Mouse (Mus musculus) olfactory bulb, adult 2 months (tissue): ENCODE measurements around the gene Polr1d. TPM values are rescaled to one million over a fixed set of nuclear protein-coding genes. Genes with fewer than 3 reads are reported as not detected.

Experiments
- H3K27ac ChIP-seq: fragments of 200-500 bp; 2 replicates; pipeline ENCODE4 v1.5.1; 2012; ENCODE audit warnings: low read depth, low read length; ENCODE audit not compliant: insufficient read depth
- H3K4me1 ChIP-seq: fragments of 200-500 bp; 2 replicates; pipeline ENCODE4 v1.6.1; 2012; ENCODE audit warnings: low read length; ENCODE audit not compliant: control insufficient read depth, insufficient read depth
- H3K4me3 ChIP-seq: fragments of 200-500 bp; 2 replicates; pipeline ENCODE4 v1.5.1; 2012; ENCODE audit warnings: mild to moderate bottlenecking, low read depth, low read length, moderate library complexity; ENCODE audit not compliant: insufficient read depth
- CTCF ChIP-seq: fragments of 200-500 bp; IDR thresholded peaks from 2 replicates; pipeline ENCODE4 v1.5.1; 2012; ENCODE audit warnings: low read depth, mild to moderate bottlenecking, low read length, moderate library complexity; ENCODE audit not compliant: insufficient read depth
- POLR2A ChIP-seq: fragments of 200-500 bp; IDR thresholded peaks from 2 replicates; pipeline ENCODE4 v1.6.1; 2012; ENCODE audit warnings: mild to moderate bottlenecking, low read depth, low read length, moderate library complexity; ENCODE audit not compliant: insufficient read depth
- WGBS: fragments of 180-500 bp; shearing (Covaris S2); methylation state at CpG from one replicate; pipeline ENCODE4 v1.1.7; 2018; 5-methylcytosine and 5-hydroxymethylcytosine counted together
- polyA plus RNA-seq: library from polyadenylated mRNA; stranded (reverse); fragments of >200 nt; gene quantifications from 2 replicates; pipeline ENCODE4 v1.2.4, GENCODE M21; 2012; ENCODE audit warnings: low replicate concordance; ENCODE audit not compliant: missing spikeins, insufficient read depth, insufficient read length

Polr1d gene
- polyA plus RNA-seq, 1 experiment: not detected

DNA sequence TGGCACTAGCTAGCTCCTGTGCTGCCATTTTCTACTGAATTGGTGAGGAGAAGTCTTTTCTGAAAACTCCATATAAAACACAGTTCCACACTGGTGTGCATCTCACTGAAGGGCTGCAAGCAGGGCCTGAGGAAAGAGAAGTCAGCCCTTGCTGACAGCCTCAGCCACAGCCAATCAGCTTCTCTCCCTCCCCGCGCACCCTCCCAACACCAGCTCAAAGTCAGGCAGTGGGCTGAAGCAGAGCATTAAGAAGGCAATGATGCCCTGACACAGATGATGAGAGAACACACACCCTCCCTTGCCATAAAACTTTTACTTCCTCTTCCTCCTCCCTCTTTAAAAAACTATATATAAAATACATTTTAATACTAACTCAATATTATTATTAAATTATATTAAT is 16.8 kb upstream of the Polr1d start:
- Histone ChIP-seq H3K4me3 (no peak overlapping the region), H3K27ac (no peak overlapping the region), H3K4me1 (peaks cover 12% of the 10 kb centered on the region)
- 91% methylated on average over 2 of the region's 2 CpGs for whole genome bisulfite sequencing
- no peak for TF ChIP-seq POLR2A
- TF ChIP-seq CTCF: no peak

GRCm38 (mm10) chr5:147063215-147063661 is 13.6 kb upstream of the Polr1d start:
- no peak overlapping the region for H3K4me3 ChIP-seq
- 40% methylated on average over 8 of the region's 8 CpGs for WGBS

DNA sequence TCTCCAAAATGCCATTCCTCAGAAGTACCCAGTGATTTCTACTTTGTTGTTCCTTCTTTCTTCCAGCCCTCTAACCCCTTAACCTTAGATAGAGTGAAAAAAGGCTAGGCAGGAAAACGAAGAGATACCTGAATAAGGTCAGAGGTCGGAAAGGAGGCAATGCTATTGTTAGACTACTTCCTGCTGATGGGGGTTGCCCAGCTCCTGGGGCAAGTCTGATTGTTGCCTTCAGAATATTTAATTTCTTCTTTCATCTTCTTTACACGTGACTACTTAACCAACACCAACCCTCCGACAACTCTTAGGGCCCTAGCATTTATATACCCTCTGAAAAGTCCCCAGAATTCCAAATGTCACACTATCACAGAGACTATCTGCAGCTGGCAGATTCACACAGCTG is 10.7 kb upstream of the Polr1d start:
- Histone ChIP-seq H3K4me3 (no peak overlapping the region), H3K4me1 (peaks cover 9% of the 10 kb centered on the region; the same call in 1 of the 2 replicates), H3K27ac (no peak overlapping the region)
- 73% methylated on average over 4 of the region's 4 CpGs for WGBS
- TF ChIP-seq CTCF (no peak), POLR2A (no peak)

More at GRCm38 (mm10) chr5:147063215-147063661, 13.6 kb upstream of the Polr1d start:
- peaks cover 6% of the 10 kb centered on the region; the same call in 1 of the 2 replicates for H3K4me1 ChIP-seq
- TF ChIP-seq POLR2A (no peak), CTCF (no peak)
- H3K27ac ChIP-seq: no peak overlapping the region

DNA sequence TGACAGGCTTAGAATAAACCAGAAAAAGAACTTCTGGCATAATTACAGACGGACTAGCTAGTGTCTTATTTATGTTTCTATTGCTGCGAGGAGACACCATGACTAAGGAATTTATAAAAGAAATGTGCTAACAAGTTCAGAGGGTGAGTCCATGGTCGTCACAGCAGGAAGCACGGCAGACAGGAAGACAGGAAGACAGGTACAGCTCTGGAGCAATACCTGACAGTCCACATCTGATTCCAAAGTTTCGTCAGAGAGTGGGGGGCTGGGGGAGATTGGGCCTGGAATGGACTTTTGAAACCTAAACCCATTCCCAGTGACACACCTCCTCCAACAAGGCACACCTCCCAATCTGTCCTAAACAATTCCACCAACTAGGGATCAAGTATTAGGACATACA is 9.9 kb upstream of the Polr1d start:
- 78% methylated on average over 5 of the region's 5 CpGs for WGBS
- Histone ChIP-seq H3K27ac (no peak overlapping the region), H3K4me1 (peaks cover 9% of the 10 kb centered on the region; the same call in 1 of the 2 replicates), H3K4me3 (no peak overlapping the region)
- no peak for TF ChIP-seq CTCF
- no peak for TF ChIP-seq POLR2A

GRCm38 (mm10) chr5:147068876-147069275 is 8.0 kb upstream of the Polr1d start:
- no peak for TF ChIP-seq CTCF
- TF ChIP-seq POLR2A: no peak
- Histone ChIP-seq H3K27ac (no peak overlapping the region), H3K4me3 (no peak overlapping the region), H3K4me1 (peaks cover 7% of the 10 kb centered on the region; the same call in 1 of the 2 replicates)
- WGBS: 79% methylated on average over 5 of the region's 5 CpGs

DNA sequence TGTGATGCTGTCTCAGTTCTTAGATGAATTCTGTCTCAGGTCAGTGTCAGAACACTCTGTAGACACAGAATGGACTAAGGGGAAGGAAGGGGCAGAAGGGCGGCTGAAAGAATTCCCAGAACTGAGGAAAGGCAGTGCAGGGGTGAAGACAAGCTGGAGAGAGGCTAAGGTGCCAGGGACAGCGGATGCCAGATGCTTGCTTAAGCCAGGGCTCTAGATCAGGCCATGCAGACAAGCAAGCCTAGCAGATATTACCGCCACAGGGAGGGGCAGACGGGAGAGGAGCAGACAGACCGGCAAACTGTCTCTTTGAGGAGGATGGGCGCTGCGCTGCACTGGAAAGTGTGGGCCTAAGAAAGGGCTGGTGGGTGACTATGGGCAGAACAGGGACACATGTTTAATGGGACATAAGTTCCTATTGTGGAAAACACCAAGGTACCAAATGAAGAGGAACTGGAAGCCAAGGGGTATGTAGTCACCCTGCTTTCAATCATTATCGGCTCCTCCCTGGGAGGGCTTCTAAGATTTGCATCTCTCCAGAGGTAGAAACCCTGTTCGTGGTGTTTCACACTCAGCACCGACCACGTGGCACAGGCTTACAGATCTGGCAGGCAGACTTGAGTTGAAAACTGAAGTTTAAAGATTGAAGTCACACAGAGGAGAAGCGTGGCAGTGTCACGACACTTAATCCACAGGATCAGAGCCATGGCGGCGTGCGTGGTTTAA is 5.9 kb upstream of the Polr1d start:
- Histone ChIP-seq H3K4me1 (peaks cover 7% of the 10 kb centered on the region; the same call in 1 of the 2 replicates), H3K27ac (no peak overlapping the region), H3K4me3 (no peak overlapping the region)
- TF ChIP-seq POLR2A (no peak), CTCF (no peak)
- WGBS: 85% methylated on average over 16 of the region's 16 CpGs

DNA sequence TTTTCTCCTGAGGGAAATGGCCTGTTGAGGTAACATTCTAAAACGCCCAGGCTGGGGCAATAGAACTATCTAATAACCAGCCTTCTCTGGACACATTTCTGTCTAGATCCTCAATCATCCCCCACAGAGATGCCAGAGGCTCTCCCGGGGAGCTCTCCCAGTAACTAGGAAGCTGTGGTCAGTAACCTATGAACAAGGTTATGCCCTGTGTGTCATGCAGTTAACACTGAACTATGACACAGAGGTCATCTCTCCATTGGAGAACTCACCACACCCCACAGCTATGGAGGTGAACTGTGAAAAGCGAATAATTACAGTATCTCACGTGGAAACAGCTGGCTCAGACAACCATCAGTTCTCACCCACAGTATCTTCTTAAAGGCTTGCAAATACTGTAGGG is 5.0 kb upstream of the Polr1d start:
- 76% methylated on average over 4 of the region's 4 CpGs for WGBS
- peaks cover 7% of the 10 kb centered on the region; the same call in 1 of the 2 replicates for H3K4me1 ChIP-seq
- no peak overlapping the region for H3K27ac ChIP-seq
- TF ChIP-seq CTCF (no peak), POLR2A (no peak)
- H3K4me3 ChIP-seq: no peak overlapping the region

GRCm38 (mm10) chr5:147073805-147074204 is 3.0 kb upstream of the Polr1d start:
- Histone ChIP-seq H3K4me1 (peaks cover 7% of the 10 kb centered on the region; the same call in 1 of the 2 replicates), H3K27ac (no peak overlapping the region), H3K4me3 (no peak overlapping the region)
- TF ChIP-seq POLR2A (no peak), CTCF (no peak)
- 87% methylated on average over 6 of the region's 6 CpGs for WGBS
